Mouse (Mus musculus): ENCODE results near the gene Nccrp1. TPM values are rescaled to one million over a fixed set of nuclear protein-coding genes. Genes with fewer than 3 reads are reported as not detected.

Nccrp1 gene
- not detected for polyA plus RNA-seq (2017; shearing (Covaris generic))

- no peak for ATAC-seq
These were observed at the start of gene Nccrp1 for GRCm38 (mm10) chr7:28547154-28547553. Nccrp1 (minus strand) TSS chr7:28547254.

GRCm38 (mm10) chr7:28595751-28596435, 48.8 kb upstream of the Nccrp1 start:
- ATAC-seq = no peak

GRCm38 (mm10) chr7:28593206-28594111, 46.4 kb upstream of the Nccrp1 start:
- no peak for ATAC-seq

- ATAC-seq = no peak
These were observed 44.8 kb upstream of the Nccrp1 start for GRCm38 (mm10) chr7:28591862-28592261.

GRCm38 (mm10) chr7:28587644-28588043, 40.6 kb upstream of the Nccrp1 start:
- no peak for ATAC-seq

- ATAC-seq = no peak
These were observed 39.8 kb upstream of the Nccrp1 start for GRCm38 (mm10) chr7:28586663-28587411.

- ATAC-seq = no peak
These were observed 37.9 kb upstream of the Nccrp1 start for GRCm38 (mm10) chr7:28585001-28585400.

- no peak for ATAC-seq
These were observed 37.4 kb upstream of the Nccrp1 start for GRCm38 (mm10) chr7:28584468-28584867.

GRCm38 (mm10) chr7:28583570-28584344, 36.7 kb upstream of the Nccrp1 start:
- no peak for ATAC-seq

GRCm38 (mm10) chr7:28582841-28583240, 35.8 kb upstream of the Nccrp1 start:
- ATAC-seq = no peak

GRCm38 (mm10) chr7:28581721-28582120, 34.7 kb upstream of the Nccrp1 start:
- no peak for ATAC-seq

GRCm38 (mm10) chr7:28579826-28580225, 32.8 kb upstream of the Nccrp1 start:
- ATAC-seq = no peak

- ATAC-seq = no peak
These were observed 31.5 kb upstream of the Nccrp1 start for GRCm38 (mm10) chr7:28578543-28579053.

GRCm38 (mm10) chr7:28577826-28578542, 30.9 kb upstream of the Nccrp1 start:
- no peak for ATAC-seq

GRCm38 (mm10) chr7:28576271-28576914, 29.3 kb upstream of the Nccrp1 start:
- ATAC-seq = no peak

GRCm38 (mm10) chr7:28575597-28575996, 28.5 kb upstream of the Nccrp1 start:
- no peak for ATAC-seq

GRCm38 (mm10) chr7:28573236-28573635, 26.2 kb upstream of the Nccrp1 start:
- no peak for ATAC-seq

- no peak for ATAC-seq
These were observed 25.6 kb upstream of the Nccrp1 start for GRCm38 (mm10) chr7:28572689-28573088.

GRCm38 (mm10) chr7:28570982-28571682, 24.1 kb upstream of the Nccrp1 start:
- ATAC-seq = no peak
